Mouse (Mus musculus) liver, adult 2 months (tissue): ENCODE results near the gene Bbc3.

Experiments
- CTCF ChIP-seq: fragments of 200-500 bp; IDR thresholded peaks from 2 replicates; pipeline ENCODE4 v1.5.1; 2011; ENCODE audit warnings: low read depth, low read length, control low read depth
- POLR2A ChIP-seq: fragments of 200-500 bp; IDR thresholded peaks from 2 replicates; pipeline ENCODE4 v1.6.1; 2011; ENCODE audit warnings: low read length, control low read depth; ENCODE audit not compliant: insufficient read depth; ENCODE audit errors: extremely low read depth

DNA sequence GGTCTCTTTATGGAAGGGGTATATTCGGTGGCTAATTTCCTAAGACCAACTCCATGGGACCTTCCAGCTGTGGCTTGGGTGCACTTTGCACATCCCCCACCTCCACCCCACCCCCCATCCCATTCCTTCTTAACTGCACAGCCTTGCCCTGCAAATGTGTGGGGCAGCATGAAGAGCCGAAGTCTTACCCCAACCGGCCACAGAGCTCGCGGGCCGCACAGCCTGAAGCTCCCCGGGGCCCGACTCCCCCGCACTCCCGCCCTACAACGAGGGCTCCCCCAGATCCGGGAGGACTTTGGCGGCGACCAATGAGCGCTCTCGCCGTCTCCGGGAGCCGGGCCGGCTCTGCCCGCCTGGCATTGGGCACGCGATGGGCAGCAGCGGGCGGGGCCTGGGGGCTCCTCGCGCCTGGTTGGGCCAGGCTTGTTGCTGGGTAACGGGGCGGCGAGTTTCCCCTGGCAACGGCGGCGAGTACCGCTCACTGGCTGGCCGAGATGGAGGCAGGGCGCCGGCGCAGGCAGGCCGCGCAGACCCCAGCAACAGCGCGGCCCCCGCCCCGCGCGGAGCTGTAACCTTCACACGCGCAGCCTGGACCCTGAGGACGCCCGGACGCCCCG, 8.7 kb upstream of the Bbc3 start:
- TF ChIP-seq CTCF (no peak), POLR2A (no peak)
